Mouse (Mus musculus) cerebellum, adult 2 months (tissue): ENCODE results near the gene Arl11.

Source experiments
- CTCF ChIP-seq: fragments of 200-500 bp; IDR thresholded peaks from 2 replicates; pipeline ENCODE4 v1.5.1; 2011; ENCODE audit warnings: low read depth, mild to moderate bottlenecking, control low read depth, low read length, moderate library complexity, borderline replicate concordance; ENCODE audit not compliant: insufficient read depth
- POLR2A ChIP-seq: fragments of 200-500 bp; IDR thresholded peaks from 2 replicates; pipeline ENCODE4 v1.6.1; 2011; ENCODE audit warnings: low read length, control low read depth, borderline replicate concordance; ENCODE audit not compliant: insufficient read depth

- TF ChIP-seq CTCF (no peak), POLR2A (no peak)
These were observed 45.0 kb downstream of the Arl11 start for GRCm38 (mm10) chr14:61354251-61355235.
